Mouse (Mus musculus): ENCODE measurements around the gene Pabpc4.

Gene Pabpc4

GRCm38 (mm10) chr4:123335796-123336585 is 73.8 kb downstream of the Pabpc4 start:
- no peak for ATAC-seq (ENCODE audit: insufficient number of reproducible peaks, low FRiP score, low TSS enrichment)

GRCm38 (mm10) chr4:123337693-123338092 is 75.5 kb downstream of the Pabpc4 start:
- no peak for ATAC-seq (ENCODE audit: insufficient number of reproducible peaks, low FRiP score, low TSS enrichment)

GRCm38 (mm10) chr4:123340232-123340631 is 78.1 kb downstream of the Pabpc4 start:
- no peak for ATAC-seq (ENCODE audit: insufficient number of reproducible peaks, low FRiP score, low TSS enrichment)

GRCm38 (mm10) chr4:123342091-123342641 is 80.0 kb downstream of the Pabpc4 start:
- ATAC-seq (ENCODE audit: insufficient number of reproducible peaks, low FRiP score, low TSS enrichment) = no peak

GRCm38 (mm10) chr4:123342642-123343470 is 80.7 kb downstream of the Pabpc4 start, which contains the start of gene Bmp8a:
Gene Bmp8a (minus strand): TSS chr4:123343252.
- ATAC-seq (ENCODE audit: insufficient number of reproducible peaks, low FRiP score, low TSS enrichment) = no peak

- ATAC-seq (ENCODE audit: insufficient number of reproducible peaks, low FRiP score, low TSS enrichment) = no peak
Observed at GRCm38 (mm10) chr4:123343471-123343789, 81.3 kb downstream of the Pabpc4 start.
